Mouse (Mus musculus): Measurements from ENCODE around the gene Cyb561d1.
"Not testable (repeated sequence)": the region's sequence is repeated elsewhere in the genome, so short reads cannot be mapped to it uniquely, and the experiment has no call there.

The Cyb561d1 gene

GRCm38 (mm10) chr3:108200329-108201323, at the start of gene Cyb561d1:
TSS of gene Cyb561d1 (minus strand) at chr3:108201212.
- DNase-seq, result peak; percentile 97

GRCm38 (mm10) chr3:108246857-108247256, 45.8 kb upstream of the Cyb561d1 start:
- no peak for DNase-seq

GRCm38 (mm10) chr3:108241243-108241839, 40.3 kb upstream of the Cyb561d1 start:
- DNase-seq, result no peak

GRCm38 (mm10) chr3:108237474-108238102, 36.6 kb upstream of the Cyb561d1 start:
- not testable (repeated sequence) for DNase-seq

- no peak for DNase-seq
Observed at GRCm38 (mm10) chr3:108231646-108232045, 30.6 kb upstream of the Cyb561d1 start.

- DNase-seq, result no peak
Observed at GRCm38 (mm10) chr3:108227521-108227920, 26.5 kb upstream of the Cyb561d1 start.

GRCm38 (mm10) chr3:108226558-108227350, 25.7 kb upstream of the Cyb561d1 start, which contains the start of gene Sypl2:
TSS of gene Sypl2 (minus strand) at chr3:108226648.
- DNase-seq, result peak; percentile 49 to 56

GRCm38 (mm10) chr3:108225711-108226557, 24.9 kb upstream of the Cyb561d1 start:
- no peak for DNase-seq

- no peak for DNase-seq
Observed at GRCm38 (mm10) chr3:108220661-108221060, 19.6 kb upstream of the Cyb561d1 start.

- no peak for DNase-seq
Observed at GRCm38 (mm10) chr3:108214734-108215133, 13.7 kb upstream of the Cyb561d1 start.

GRCm38 (mm10) chr3:108212406-108212805, 11.4 kb upstream of the Cyb561d1 start:
- no peak for DNase-seq

GRCm38 (mm10) chr3:108211845-108212244, 10.8 kb upstream of the Cyb561d1 start:
- DNase-seq, result no peak

- no peak for DNase-seq
Observed at GRCm38 (mm10) chr3:108210771-108211139, 9.7 kb upstream of the Cyb561d1 start, which contains the start of gene Atxn7l2. TSS of gene Atxn7l2 (minus strand) at chr3:108210934.

GRCm38 (mm10) chr3:108209946-108210770, 9.1 kb upstream of the Cyb561d1 start:
- DNase-seq, result peak; percentile 93 to 97

- no peak for DNase-seq
Observed at GRCm38 (mm10) chr3:108209536-108209935, 8.5 kb upstream of the Cyb561d1 start.

GRCm38 (mm10) chr3:108209001-108209400, 8.0 kb upstream of the Cyb561d1 start:
- DNase-seq, result no peak

GRCm38 (mm10) chr3:108206731-108207375, 5.8 kb upstream of the Cyb561d1 start:
- DNase-seq, result peak in 1 of 2 experiments; percentile 44

GRCm38 (mm10) chr3:108205601-108206000, 4.6 kb upstream of the Cyb561d1 start:
- no peak for DNase-seq

GRCm38 (mm10) chr3:108204470-108204869, 3.5 kb upstream of the Cyb561d1 start:
- no peak for DNase-seq

Measured in lung, postnatal 4 days (tissue).